Mouse (Mus musculus): ENCODE data around the gene Qrich1.
"Not testable (repeated sequence)": the region's sequence is repeated elsewhere in the genome, so short reads cannot be mapped to it uniquely, and the experiment has no call there.

Qrich1 gene

GRCm38 (mm10) chr9:108587571-108588180, 71.1 kb downstream of the Qrich1 start:
- DNase-seq (ENCODE audit: low spot score), result no peak

DNA sequence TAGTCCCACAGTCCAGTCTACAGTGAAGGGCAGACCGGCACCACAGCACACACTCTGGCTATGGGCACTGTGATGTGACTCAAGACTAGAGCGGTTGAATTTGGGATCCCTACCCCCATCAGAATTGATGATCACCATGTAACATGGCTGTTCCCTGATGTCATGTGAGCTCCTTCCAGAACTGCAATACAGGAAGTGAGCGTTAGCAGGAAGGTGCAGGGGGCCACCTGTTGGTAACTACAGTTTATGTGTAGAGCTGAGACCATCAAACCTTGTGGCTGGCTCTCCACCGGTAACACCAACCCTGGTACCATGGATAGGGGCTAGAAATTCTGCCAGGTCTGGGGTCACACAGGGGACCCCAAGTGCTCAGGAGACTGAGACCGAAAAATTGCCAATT, 72.6 kb downstream of the Qrich1 start:
- DNase-seq (ENCODE audit: low spot score), result no peak

DNA sequence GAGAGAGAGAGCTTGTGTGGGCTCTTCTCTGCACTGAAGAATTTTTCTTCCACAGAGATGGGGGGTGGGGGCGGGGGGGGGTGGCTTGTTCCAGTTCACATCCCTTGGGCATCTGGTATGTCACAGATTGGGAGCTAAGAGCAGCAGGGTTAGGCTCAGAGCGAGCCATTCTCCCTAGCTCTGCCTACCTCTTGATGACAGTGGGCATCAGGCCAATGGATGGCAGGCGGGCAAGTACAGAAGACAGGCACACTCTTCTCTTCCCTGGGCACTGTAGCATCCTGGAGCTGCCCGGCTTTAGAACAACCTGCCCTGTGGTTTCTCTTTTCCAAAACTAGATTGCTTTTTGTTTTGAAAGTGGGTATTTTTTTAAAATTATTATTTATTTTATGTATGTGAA, 74.9 kb downstream of the Qrich1 start:
- DNase-seq (ENCODE audit: low spot score), result no peak

- no peak for DNase-seq (ENCODE audit: low spot score)
These were observed 77.7 kb downstream of the Qrich1 start for GRCm38 (mm10) chr9:108594354-108594753.

DNA sequence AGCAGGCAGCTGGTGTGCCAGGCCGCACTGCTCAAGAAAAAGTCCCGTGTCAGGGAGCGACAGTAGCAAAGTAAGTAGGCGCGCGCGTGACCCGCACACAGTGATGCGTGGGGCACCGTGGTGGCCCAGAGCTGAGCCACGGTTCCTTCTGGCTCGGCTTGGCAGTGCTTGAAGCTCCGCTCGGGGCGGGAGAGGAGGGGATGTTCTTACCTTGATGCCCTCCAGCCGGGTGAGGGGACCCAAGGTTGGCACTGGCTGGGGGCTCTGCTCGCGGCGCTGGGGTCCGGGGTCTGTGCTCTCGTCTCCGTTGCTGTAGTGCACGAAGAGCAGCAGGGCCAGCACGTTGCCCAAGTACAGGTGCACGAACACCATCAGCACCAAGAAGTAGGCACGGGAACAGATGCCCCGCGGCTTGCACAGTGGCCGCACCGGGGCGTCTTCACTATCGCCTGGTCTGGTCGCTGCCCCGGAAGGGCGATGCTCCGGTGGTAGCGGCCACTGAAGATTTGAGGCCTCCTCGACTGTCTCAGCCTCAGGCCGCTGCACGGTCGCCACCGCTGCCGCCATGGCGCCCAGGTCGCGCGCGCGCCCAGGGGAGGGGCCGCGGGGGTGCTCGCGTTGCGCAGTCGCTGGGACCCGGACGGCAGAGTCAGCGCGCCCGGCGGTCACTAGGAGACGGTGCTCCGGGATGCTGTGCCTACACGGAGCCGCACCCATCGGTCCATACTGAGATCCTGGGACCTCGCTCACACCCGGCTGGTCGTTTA, 80.6 kb downstream of the Qrich1 start, which contains the start of gene P4htm:
P4htm (minus strand) TSS at position 670 of the 767 bp plus-strand sequence.
- no peak for DNase-seq (ENCODE audit: low spot score)

GRCm38 (mm10) chr9:108599021-108599566, 82.5 kb downstream of the Qrich1 start:
- no peak for DNase-seq (ENCODE audit: low spot score)

- DNase-seq (ENCODE audit: low spot score), result no peak
These were observed 83.4 kb downstream of the Qrich1 start for GRCm38 (mm10) chr9:108600011-108600410.

- DNase-seq (ENCODE audit: low spot score), result no peak
These were observed 85.4 kb downstream of the Qrich1 start for GRCm38 (mm10) chr9:108601986-108602385.

GRCm38 (mm10) chr9:108607929-108608328, 91.3 kb downstream of the Qrich1 start:
- DNase-seq (ENCODE audit: low spot score), result not testable (repeated sequence)

DNA sequence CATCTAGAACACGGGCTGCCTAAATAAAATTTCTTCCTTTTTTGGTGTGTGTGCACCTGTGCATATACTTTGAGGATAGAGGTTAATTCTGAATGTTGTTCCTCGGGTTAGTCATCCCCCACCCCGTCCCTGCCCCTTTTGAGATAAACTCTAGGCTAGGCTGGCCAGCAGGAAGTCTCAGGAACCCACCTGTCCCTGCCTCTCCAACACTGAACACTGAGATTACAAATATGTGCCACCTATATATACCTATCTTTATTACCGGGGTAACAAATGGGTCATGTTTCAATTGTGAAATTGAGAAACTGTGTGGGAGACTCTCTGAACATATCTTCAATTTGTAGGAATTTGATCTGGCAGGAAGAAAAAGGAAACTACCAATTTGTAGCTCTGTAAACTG, 92.3 kb downstream of the Qrich1 start:
- DNase-seq (ENCODE audit: low spot score), result no peak
